Mouse (Mus musculus): ENCODE measurements around the gene Eri3. TPM values are rescaled to one million over a fixed set of nuclear protein-coding genes. Genes with fewer than 3 reads are reported as not detected.

Eri3 gene
- polyA plus RNA-seq, 1 experiment from 2014 or later: 102 TPM

DNA sequence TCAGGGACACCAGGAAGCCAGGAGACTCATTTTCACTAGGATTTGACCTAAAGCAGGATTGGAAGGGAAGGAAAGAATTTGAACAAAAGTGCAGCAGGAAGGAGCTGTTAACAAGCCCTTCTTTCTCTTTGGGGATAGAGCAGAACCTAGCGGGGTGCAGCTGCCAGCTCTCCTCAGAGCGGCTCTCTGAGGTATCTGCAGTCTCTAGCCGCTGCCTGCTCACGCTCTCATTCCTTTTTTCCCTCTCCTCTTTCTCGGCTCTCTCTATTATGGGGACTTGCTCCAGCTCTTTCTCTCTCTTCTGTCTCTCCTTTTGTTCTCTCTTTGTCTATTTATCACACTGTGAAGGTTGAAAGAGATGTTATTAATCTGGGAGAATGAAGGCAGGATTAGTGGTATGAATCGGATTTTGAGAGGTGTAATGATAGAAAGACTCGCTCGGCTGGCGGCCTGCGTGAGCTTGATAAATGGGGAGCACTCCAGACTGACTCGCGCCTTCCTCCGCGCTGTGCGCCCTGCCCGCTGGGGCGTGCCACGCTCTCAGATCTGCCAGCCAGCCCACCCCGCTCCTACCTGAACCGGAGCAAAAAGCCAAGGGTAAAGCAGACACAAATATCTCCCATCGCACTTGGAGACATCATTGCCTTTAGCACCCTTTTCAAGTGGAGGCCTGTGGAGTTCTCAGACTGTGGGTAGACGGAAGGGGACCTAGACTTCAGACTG is 86.9 kb downstream of the Eri3 start:
- H3K36me3 ChIP-seq (ENCODE audit: control insufficient read depth, insufficient read depth, low read length): no peaks in the 10 kb centered on the region; the same call in 1 of the 2 replicates
- H3K4me2 ChIP-seq: no peak overlapping the region
- no peaks in the 10 kb centered on the region for H3K9me3 ChIP-seq (replicated peaks; ENCODE audit: control insufficient read depth, low read length)
- H3K4me1 ChIP-seq (ENCODE audit: control insufficient read depth, insufficient read depth, low read length): peaks cover 12% of the 10 kb centered on the region; the same call in 1 of the 2 replicates
- no peak overlapping the region for H3K4me3 ChIP-seq (ENCODE audit: low read depth, low read length)
- 77% methylated on average over 22 of the region's 22 CpGs for WGBS (ENCODE audit: insufficient replicate concordance)
- H3K9ac ChIP-seq (ENCODE audit: low read depth, low read length): no peak overlapping the region
- no peak for ATAC-seq (replicated peaks; ENCODE audit: insufficient number of reproducible peaks, low FRiP score, low TSS enrichment)
- H3K27ac ChIP-seq (ENCODE audit: low read depth, low read length): no peak overlapping the region
- H3K27me3 ChIP-seq (ENCODE audit: control insufficient read depth, insufficient read depth, low read length): no peaks in the 10 kb centered on the region

DNA sequence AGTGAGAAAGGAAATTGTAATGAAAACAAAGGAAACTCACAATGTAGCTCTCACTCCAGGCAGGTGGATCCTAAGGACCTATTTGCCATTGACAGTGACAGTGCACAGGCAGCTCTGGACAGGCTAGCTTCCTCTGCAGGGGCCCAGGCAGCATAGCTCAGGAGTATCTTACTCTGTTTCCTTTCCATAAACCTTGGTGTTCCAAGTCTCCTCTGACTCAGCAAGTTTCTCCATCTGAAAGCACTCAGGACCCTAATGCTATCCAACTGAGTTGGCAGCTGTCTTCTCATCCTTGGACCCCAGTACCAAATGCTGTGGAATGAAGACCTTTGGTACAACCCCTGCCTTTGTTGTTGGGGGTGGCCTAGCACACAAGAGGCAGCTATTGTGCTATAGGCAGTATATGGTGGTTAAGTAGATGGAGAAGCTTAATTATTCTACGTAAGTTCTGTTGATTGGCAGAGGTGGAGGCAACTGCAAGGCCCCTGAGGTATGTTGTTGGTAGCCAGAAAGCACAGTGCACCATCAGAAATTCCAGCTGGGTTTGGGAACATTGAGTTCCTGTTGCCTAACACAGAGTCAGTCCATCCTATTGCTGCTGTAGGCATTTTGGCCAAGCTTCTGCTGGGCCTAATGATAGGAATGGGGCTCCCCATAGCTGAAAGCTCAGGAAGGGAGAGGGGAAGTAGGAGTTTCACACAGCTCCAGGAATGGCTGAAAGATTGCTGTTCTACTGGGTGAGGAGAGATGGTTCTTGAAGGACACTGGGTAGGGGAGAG is 90.9 kb downstream of the Eri3 start:
- Histone ChIP-seq H3K9ac (ENCODE audit: low read depth, low read length) (no peak overlapping the region), H3K4me2 (no peak overlapping the region), H3K27ac (ENCODE audit: low read depth, low read length) (no peak overlapping the region), H3K4me1 (ENCODE audit: control insufficient read depth, insufficient read depth, low read length) (peaks cover 22% of the 10 kb centered on the region), H3K27me3 (ENCODE audit: control insufficient read depth, insufficient read depth, low read length) (no peaks in the 10 kb centered on the region), H3K9me3 (replicated peaks; ENCODE audit: control insufficient read depth, low read length) (no peaks in the 10 kb centered on the region), H3K36me3 (ENCODE audit: control insufficient read depth, insufficient read depth, low read length) (no peaks in the 10 kb centered on the region; the same call in 1 of the 2 replicates), H3K4me3 (ENCODE audit: low read depth, low read length) (no peak overlapping the region)
- 94% methylated on average over 1 of the region's 1 CpGs for WGBS (ENCODE audit: insufficient replicate concordance)
- ATAC-seq (replicated peaks; ENCODE audit: insufficient number of reproducible peaks, low FRiP score, low TSS enrichment): no peak

DNA sequence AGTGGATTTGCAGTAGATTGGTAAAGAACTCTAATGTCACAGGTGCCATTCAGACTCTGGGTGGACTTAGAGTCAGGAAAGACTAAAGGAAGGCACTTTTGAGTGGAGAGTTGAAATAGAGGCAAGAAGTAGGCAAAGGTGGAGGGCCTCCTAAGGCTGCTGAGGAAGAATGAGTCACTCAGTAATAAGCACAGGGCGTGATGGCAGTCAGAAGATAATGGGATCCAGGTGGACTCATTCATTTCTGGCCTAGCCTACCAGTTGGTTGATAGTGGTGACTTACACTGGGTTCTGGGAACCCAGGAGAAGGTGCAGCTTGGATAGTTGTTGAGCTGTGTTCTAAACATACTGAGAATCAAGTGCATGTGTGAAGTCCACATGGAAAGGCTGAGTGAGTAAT is 91.6 kb downstream of the Eri3 start:
- H3K4me3 ChIP-seq (ENCODE audit: low read depth, low read length): no peak overlapping the region
- no peaks in the 10 kb centered on the region for H3K9me3 ChIP-seq (replicated peaks; ENCODE audit: control insufficient read depth, low read length)
- WGBS (ENCODE audit: insufficient replicate concordance): 79% methylated on average over 1 of the region's 1 CpGs
- no peak overlapping the region for H3K27ac ChIP-seq (ENCODE audit: low read depth, low read length)
- no peaks in the 10 kb centered on the region; the same call in 1 of the 2 replicates for H3K36me3 ChIP-seq (ENCODE audit: control insufficient read depth, insufficient read depth, low read length)
- no peak overlapping the region for H3K9ac ChIP-seq (ENCODE audit: low read depth, low read length)
- peaks cover 24% of the 10 kb centered on the region for H3K4me1 ChIP-seq (ENCODE audit: control insufficient read depth, insufficient read depth, low read length)
- ATAC-seq (replicated peaks; ENCODE audit: insufficient number of reproducible peaks, low FRiP score, low TSS enrichment): no peak
- no peak overlapping the region for H3K4me2 ChIP-seq
- H3K27me3 ChIP-seq (ENCODE audit: control insufficient read depth, insufficient read depth, low read length): no peaks in the 10 kb centered on the region

DNA sequence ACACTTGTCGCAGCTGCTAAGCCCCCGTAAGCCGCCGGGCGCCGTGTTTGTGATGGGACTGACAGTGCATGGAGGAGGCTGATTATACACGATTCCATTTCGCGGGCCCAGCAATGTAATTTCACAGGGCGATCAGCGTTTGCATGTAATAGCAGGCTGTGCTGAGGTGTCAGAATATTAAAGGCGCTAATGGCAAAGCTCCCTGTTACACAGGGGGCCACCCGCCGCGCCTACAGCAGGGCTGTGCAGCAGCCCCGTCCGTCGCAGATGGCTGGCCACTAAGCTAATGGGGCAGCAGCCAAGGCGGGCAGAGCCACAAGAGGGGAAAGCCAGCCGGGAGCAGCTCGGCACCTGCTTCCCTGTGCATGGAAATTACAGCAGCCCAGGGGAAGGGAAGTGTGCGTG is 94.9 kb downstream of the Eri3 start:
- no peaks in the 10 kb centered on the region; the same call in 1 of the 2 replicates for H3K36me3 ChIP-seq (ENCODE audit: control insufficient read depth, insufficient read depth, low read length)
- H3K4me2 ChIP-seq: peak overlapping the region; percentile 40; the same call in 1 of the 2 replicates
- H3K27ac ChIP-seq (ENCODE audit: low read depth, low read length): no peak overlapping the region
- H3K27me3 ChIP-seq (ENCODE audit: control insufficient read depth, insufficient read depth, low read length): no peaks in the 10 kb centered on the region
- H3K4me1 ChIP-seq (ENCODE audit: control insufficient read depth, insufficient read depth, low read length): peaks cover 20% of the 10 kb centered on the region
- no peak overlapping the region for H3K4me3 ChIP-seq (ENCODE audit: low read depth, low read length)
- no peak for ATAC-seq (replicated peaks; ENCODE audit: insufficient number of reproducible peaks, low FRiP score, low TSS enrichment)
- no peaks in the 10 kb centered on the region for H3K9me3 ChIP-seq (replicated peaks; ENCODE audit: control insufficient read depth, low read length)
- 53% methylated on average over 22 of the region's 22 CpGs for WGBS (ENCODE audit: insufficient replicate concordance)
- H3K9ac ChIP-seq (ENCODE audit: low read depth, low read length): no peak overlapping the region

DNA sequence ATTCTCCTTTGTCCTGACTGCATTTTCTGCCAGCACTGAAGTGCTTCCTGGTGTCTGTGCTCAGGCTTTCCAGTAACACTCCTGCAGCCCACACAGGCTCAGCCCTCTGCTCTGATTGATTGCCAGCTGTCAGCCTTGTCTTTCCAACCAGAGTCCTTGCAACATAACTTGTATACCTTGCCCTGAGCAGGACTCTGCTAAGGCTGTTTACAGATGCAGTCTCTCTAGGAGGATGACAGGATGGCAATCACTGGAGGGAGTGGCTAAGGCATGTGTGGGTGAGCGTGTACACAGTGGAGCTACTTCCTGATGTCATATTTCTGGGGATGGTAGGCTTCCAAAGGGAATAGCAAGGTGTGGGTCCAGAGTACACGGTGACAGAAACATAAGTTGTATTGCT is 95.7 kb downstream of the Eri3 start:
- no peak for ATAC-seq (replicated peaks; ENCODE audit: insufficient number of reproducible peaks, low FRiP score, low TSS enrichment)
- WGBS (ENCODE audit: insufficient replicate concordance): 72% methylated on average over 2 of the region's 2 CpGs
- Histone ChIP-seq H3K4me2 (no peak overlapping the region), H3K4me3 (ENCODE audit: low read depth, low read length) (no peak overlapping the region), H3K27me3 (ENCODE audit: control insufficient read depth, insufficient read depth, low read length) (no peaks in the 10 kb centered on the region), H3K9ac (ENCODE audit: low read depth, low read length) (no peak overlapping the region), H3K4me1 (ENCODE audit: control insufficient read depth, insufficient read depth, low read length) (peaks cover 18% of the 10 kb centered on the region), H3K36me3 (ENCODE audit: control insufficient read depth, insufficient read depth, low read length) (no peaks in the 10 kb centered on the region; the same call in 1 of the 2 replicates), H3K27ac (ENCODE audit: low read depth, low read length) (no peak overlapping the region), H3K9me3 (replicated peaks; ENCODE audit: control insufficient read depth, low read length) (no peaks in the 10 kb centered on the region)

DNA sequence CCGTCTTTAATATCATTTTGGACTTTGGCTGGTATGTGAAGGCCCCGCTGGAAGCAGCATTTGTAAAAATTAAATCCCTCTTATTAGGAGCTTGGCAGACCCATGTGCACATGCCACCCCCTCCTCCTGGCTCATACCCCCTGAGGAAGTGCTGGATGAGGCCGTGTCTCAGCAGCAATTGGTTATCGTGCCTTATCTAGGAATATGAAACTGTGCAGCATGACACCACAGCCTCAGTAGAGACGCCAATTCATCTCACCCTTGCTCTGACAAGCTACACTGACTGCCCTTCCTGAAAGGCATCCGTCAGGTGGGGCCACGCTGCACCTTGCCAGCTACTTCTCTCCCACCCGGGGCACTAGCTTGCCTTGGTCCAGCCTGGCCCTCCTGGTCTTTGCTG is 96.3 kb downstream of the Eri3 start:
- Histone ChIP-seq H3K36me3 (ENCODE audit: control insufficient read depth, insufficient read depth, low read length) (no peaks in the 10 kb centered on the region), H3K4me1 (ENCODE audit: control insufficient read depth, insufficient read depth, low read length) (peaks cover 18% of the 10 kb centered on the region), H3K27ac (ENCODE audit: low read depth, low read length) (no peak overlapping the region), H3K4me3 (ENCODE audit: low read depth, low read length) (no peak overlapping the region), H3K27me3 (ENCODE audit: control insufficient read depth, insufficient read depth, low read length) (no peaks in the 10 kb centered on the region), H3K4me2 (no peak overlapping the region), H3K9me3 (replicated peaks; ENCODE audit: control insufficient read depth, low read length) (no peaks in the 10 kb centered on the region), H3K9ac (ENCODE audit: low read depth, low read length) (no peak overlapping the region)
- no peak for ATAC-seq (replicated peaks; ENCODE audit: insufficient number of reproducible peaks, low FRiP score, low TSS enrichment)
- 55% methylated on average over 8 of the region's 8 CpGs for WGBS (ENCODE audit: insufficient replicate concordance)

DNA sequence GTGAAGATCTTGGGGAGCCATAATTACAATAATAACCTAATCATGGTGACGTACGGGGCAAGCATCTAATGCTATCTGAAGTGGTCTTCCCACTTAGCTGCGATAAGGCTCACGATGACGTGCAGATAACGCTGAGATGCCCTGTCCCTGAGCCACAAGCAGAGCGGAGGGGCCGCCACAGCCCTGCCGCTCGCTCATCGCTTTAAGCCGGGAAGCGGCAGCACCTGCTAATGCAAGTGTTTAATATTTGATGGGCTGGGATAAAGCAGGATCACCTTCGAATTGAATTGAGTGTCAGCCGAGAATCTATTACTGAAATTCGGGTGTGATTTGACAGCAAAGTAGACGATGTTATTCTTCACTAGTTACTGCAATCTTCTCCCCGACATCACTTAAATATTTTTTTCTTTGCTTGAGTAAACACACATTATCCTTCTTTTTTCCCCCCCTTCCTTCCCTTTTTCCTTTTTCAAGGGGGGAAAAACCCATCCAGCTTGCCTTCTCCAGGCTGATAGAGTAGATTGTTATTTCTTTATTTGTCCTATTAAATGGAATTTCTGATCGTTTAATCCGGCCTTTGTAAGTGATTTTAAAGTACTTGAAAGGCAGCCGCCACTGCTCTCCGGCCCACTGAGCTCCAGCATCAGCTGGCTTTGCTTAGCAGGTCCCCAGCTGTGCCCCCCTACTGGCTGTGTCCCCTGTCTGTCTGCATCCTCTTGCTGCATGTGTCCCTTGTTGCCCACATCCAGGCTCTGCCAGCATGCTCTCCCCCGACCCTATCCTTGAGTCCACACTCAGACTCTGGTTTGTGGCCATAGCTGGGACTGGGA is 97.0 kb downstream of the Eri3 start:
- ATAC-seq (replicated peaks; ENCODE audit: insufficient number of reproducible peaks, low FRiP score, low TSS enrichment): no peak
- Histone ChIP-seq H3K4me1 (ENCODE audit: control insufficient read depth, insufficient read depth, low read length) (peaks cover 21% of the 10 kb centered on the region), H3K4me2 (no peak overlapping the region), H3K27ac (ENCODE audit: low read depth, low read length) (no peak overlapping the region), H3K36me3 (ENCODE audit: control insufficient read depth, insufficient read depth, low read length) (no peaks in the 10 kb centered on the region), H3K27me3 (ENCODE audit: control insufficient read depth, insufficient read depth, low read length) (no peaks in the 10 kb centered on the region), H3K9me3 (replicated peaks; ENCODE audit: control insufficient read depth, low read length) (no peaks in the 10 kb centered on the region), H3K9ac (ENCODE audit: low read depth, low read length) (0 out of 2 replicates have a peak overlapping the region, but pooled peaks have one; percentile 10), H3K4me3 (ENCODE audit: low read depth, low read length) (no peak overlapping the region)
- WGBS (ENCODE audit: insufficient replicate concordance): 48% methylated on average over 23 of the region's 23 CpGs

DNA sequence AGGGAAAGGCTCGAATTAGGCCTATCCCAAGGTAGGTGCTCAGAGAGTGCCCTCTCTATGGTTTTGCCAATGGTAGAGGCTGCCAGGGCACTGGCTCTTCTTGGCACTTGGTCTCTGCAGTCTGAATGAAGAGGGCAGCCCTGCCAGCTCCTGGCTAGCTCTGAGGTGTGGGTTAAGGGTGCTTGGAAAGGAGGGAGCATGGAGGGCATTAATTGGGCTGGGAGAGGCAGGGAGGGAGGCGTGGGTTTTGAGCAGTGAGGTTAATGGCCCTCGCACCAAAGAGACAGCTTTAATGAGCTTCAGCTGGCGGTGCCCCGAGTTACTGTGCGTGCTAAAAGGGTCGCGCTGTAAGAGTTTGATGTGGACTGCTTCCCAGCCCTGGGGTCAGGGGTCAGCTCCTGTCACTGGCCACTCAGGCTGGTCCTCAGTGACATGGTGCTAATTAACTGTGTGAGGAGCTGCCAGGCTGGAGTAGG is 101.5 kb downstream of the Eri3 start:
- Histone ChIP-seq H3K27ac (ENCODE audit: low read depth, low read length) (no peak overlapping the region), H3K9me3 (replicated peaks; ENCODE audit: control insufficient read depth, low read length) (no peaks in the 10 kb centered on the region), H3K4me2 (no peak overlapping the region), H3K4me3 (ENCODE audit: low read depth, low read length) (no peak overlapping the region), H3K4me1 (ENCODE audit: control insufficient read depth, insufficient read depth, low read length) (peaks cover 27% of the 10 kb centered on the region), H3K27me3 (ENCODE audit: control insufficient read depth, insufficient read depth, low read length) (no peaks in the 10 kb centered on the region), H3K36me3 (ENCODE audit: control insufficient read depth, insufficient read depth, low read length) (no peaks in the 10 kb centered on the region), H3K9ac (ENCODE audit: low read depth, low read length) (no peak overlapping the region)
- WGBS (ENCODE audit: insufficient replicate concordance): 41% methylated on average over 8 of the region's 8 CpGs
- no peak for ATAC-seq (replicated peaks; ENCODE audit: insufficient number of reproducible peaks, low FRiP score, low TSS enrichment)

Measured in heart, embryonic 11.5 days (tissue).